ENCODE assay signal across 12 mouse cellular contexts in the genomic region with DNA sequence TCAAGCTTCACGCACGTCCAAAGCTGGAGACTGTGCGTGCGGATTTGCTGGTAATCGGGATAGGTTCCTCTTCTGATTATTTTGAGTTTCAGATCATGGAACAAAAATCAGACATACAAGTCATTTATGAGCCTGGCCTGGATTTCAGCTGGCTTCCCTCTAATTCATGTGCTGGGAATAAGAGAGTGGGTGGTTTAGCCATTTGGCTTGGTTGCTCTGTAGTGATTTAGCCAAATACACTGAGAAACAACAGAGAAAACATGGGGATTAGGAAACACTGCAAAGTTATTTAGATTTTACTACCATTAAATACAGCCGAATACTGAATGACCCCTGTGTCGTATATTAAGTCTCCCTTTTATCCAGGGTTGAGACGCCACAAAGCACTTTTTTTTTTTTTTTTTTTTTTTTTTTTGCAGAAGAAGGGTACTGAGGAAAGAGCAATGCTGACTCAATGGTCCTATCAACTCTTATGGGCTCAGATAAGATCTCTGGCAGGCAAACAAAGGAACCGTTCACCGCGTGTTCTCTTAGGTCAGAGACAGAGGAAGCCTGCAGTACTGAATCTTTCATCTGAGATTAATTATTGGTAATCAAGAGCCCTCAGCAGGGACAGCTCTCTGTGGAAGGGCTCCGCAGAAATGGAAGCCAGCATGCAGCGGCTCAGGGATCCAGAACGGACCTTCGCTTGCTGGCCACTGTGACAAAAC. TPM values are rescaled to one million over a fixed set of nuclear protein-coding genes. Genes with fewer than 3 reads are reported as not detected.
DNase-seq lines count a peak whose midpoint lies in the region; ATAC-seq lines count a peak whose summit lies in the region.
"Had no signal": no experiment of that assay in that cellular context is flagged by ENCODE, and none has a peak within 500 bp of the region (broad histone marks: within the 10 kb centered on the region; RNA-seq: fewer than 3 reads in every experiment).

No protein-coding gene starts in this region.

- H3K9me3 ChIP-seq in midbrain, embryonic 10.5 days (replicated peaks): no peaks in the 10 kb centered on the region
- H3K9me3 ChIP-seq in midbrain, embryonic 16.5 days (replicated peaks; ENCODE audit: control insufficient read depth, low read length, poor library complexity, severe bottlenecking): no peaks in the 10 kb centered on the region
- no peaks in the 10 kb centered on the region for H3K9me3 ChIP-seq in embryonic facial prominence, embryonic 10.5 days
- no peaks in the 10 kb centered on the region for H3K9me3 ChIP-seq in limb, embryonic 11.5 days (ENCODE audit: control insufficient read depth, low read length)
- H3K9me3 ChIP-seq: limb, embryonic 12.5 days had no signal

- no peak overlapping the region for H3K4me2 ChIP-seq in midbrain, embryonic 16.5 days (ENCODE audit: low read length)
- no peak overlapping the region for H3K4me2 ChIP-seq in limb, embryonic 11.5 days (ENCODE audit: low read depth, severe bottlenecking)
- H3K4me2 ChIP-seq: heart, embryonic 11.5 days; limb, embryonic 12.5 days had no signal

- H3K9ac ChIP-seq in midbrain, embryonic 16.5 days (ENCODE audit: low read depth, low read length): no peak overlapping the region
- peak overlapping the region; percentile 14; the same call in 1 of the 2 replicates for H3K9ac ChIP-seq in limb, embryonic 11.5 days (ENCODE audit: low read length)
- H3K9ac ChIP-seq: limb, embryonic 12.5 days had no signal

- no peak for ATAC-seq in midbrain, embryonic 16.5 days
- no peak for ATAC-seq in limb, embryonic 11.5 days (ENCODE audit: insufficient number of reproducible peaks, low FRiP score, low TSS enrichment, low read depth)
- ATAC-seq in inflammation-experienced regulatory T-cells, adult 6 months: no peak

- H3K36me3 ChIP-seq in midbrain, embryonic 10.5 days: peaks cover 27% of the 10 kb centered on the region
- H3K36me3 ChIP-seq in midbrain, embryonic 16.5 days (ENCODE audit: control insufficient read depth, insufficient read depth, low read length): peaks cover 18% of the 10 kb centered on the region
- H3K36me3 ChIP-seq in embryonic facial prominence, embryonic 10.5 days (replicated peaks): peaks cover 52% of the 10 kb centered on the region
- peaks cover 6% of the 10 kb centered on the region for H3K36me3 ChIP-seq in limb, embryonic 11.5 days (ENCODE audit: control insufficient read depth, insufficient read depth, low read length)

- H3K4me1 ChIP-seq in midbrain, embryonic 10.5 days: peaks cover 10% of the 10 kb centered on the region
- H3K4me1 ChIP-seq in midbrain, embryonic 16.5 days (ENCODE audit: control insufficient read depth, insufficient read depth, low read length): no peaks in the 10 kb centered on the region
- peaks cover 22% of the 10 kb centered on the region for H3K4me1 ChIP-seq in embryonic facial prominence, embryonic 10.5 days
- H3K4me1 ChIP-seq in limb, embryonic 11.5 days (ENCODE audit: control insufficient read depth, insufficient read depth, low read length): peaks cover 9% of the 10 kb centered on the region; the same call in 1 of the 2 replicates

- intact Hi-C loops in heart, postnatal 25 days (cut with DNase I): no loop called here

- WGBS in midbrain, embryonic 10.5 days: 84% methylated on average over 15 of the region's 15 CpGs
- 64% methylated on average over 15 of the region's 15 CpGs for WGBS in midbrain, embryonic 16.5 days
- WGBS in embryonic facial prominence, embryonic 10.5 days: 57% methylated on average over 15 of the region's 15 CpGs
- WGBS in limb, embryonic 11.5 days: 55% methylated on average over 15 of the region's 15 CpGs

- H3K4me3 ChIP-seq in midbrain, embryonic 10.5 days: no peak overlapping the region
- H3K4me3 ChIP-seq in midbrain, embryonic 16.5 days (ENCODE audit: low read depth, low read length): no peak overlapping the region
- H3K4me3 ChIP-seq in embryonic facial prominence, embryonic 10.5 days: no peak overlapping the region
- no peak overlapping the region for H3K4me3 ChIP-seq in limb, embryonic 11.5 days (ENCODE audit: low read depth, low read length)
- H3K4me3 ChIP-seq: limb, embryonic 12.5 days had no signal

- peak overlapping the region; percentile 43 for H3K27ac ChIP-seq in midbrain, embryonic 10.5 days (replicated peaks)
- no peak overlapping the region for H3K27ac ChIP-seq in midbrain, embryonic 16.5 days (ENCODE audit: low read length)
- H3K27ac ChIP-seq in embryonic facial prominence, embryonic 10.5 days (replicated peaks): peak overlapping the region; percentile 78
- H3K27ac ChIP-seq in limb, embryonic 11.5 days (replicated peaks; ENCODE audit: low read depth, low read length): no peak overlapping the region
- H3K27ac ChIP-seq: limb, embryonic 12.5 days had no signal

- no peaks in the 10 kb centered on the region for H3K27me3 ChIP-seq in midbrain, embryonic 10.5 days (ENCODE audit: low read depth, poor library complexity, severe bottlenecking)
- H3K27me3 ChIP-seq in midbrain, embryonic 16.5 days (ENCODE audit: control insufficient read depth, insufficient read depth, low read depth, low read length): no peaks in the 10 kb centered on the region
- no peaks in the 10 kb centered on the region for H3K27me3 ChIP-seq in embryonic facial prominence, embryonic 10.5 days (replicated peaks; ENCODE audit: low read depth, poor library complexity, severe bottlenecking)
- no peaks in the 10 kb centered on the region for H3K27me3 ChIP-seq in limb, embryonic 11.5 days (ENCODE audit: control insufficient read depth, insufficient read depth, low read length)
- H3K27me3 ChIP-seq: limb, embryonic 12.5 days had no signal

- DNase-seq in heart, adult 11 months: peak; percentile 90
- no peak for DNase-seq in heart, postnatal 25 days (ENCODE audit: low spot score)
- DNase-seq in midbrain, embryonic 10.5 days (ENCODE audit: low spot score): no peak
- peak; percentile 58 for DNase-seq in embryonic facial prominence, embryonic 10.5 days (ENCODE audit: low spot score)
- DNase-seq in limb, embryonic 11.5 days (ENCODE audit: low spot score): no peak
- DNase-seq: cerebellum, postnatal 14 days; lung, postnatal 4 days; thymus, adult 2 months had no signal

RNA-seq across cellular contexts. Expression of a gene that starts 44.7 kb away (rescaled TPM):
- 10 to 100 TPM; 32.2 to 36.0 TPM for total RNA-seq in heart, postnatal 25 days (2021)
- polyA plus RNA-seq in midbrain, embryonic 10.5 days (2016; fragmentation: Nextera tagmentation; extraction: Ambion mirVana): 179 and 191 TPM in 2 replicates
- polyA plus RNA-seq in midbrain, embryonic 16.5 days (2015; fragmentation: Nextera tagmentation; extraction: Ambion mirVana): 111 and 112 TPM in 2 replicates
- 182 and 203 TPM in 2 replicates for polyA plus RNA-seq in embryonic facial prominence, embryonic 10.5 days (2016; fragmentation: Nextera tagmentation; extraction: Ambion mirVana)
- polyA plus RNA-seq in limb, embryonic 11.5 days (2014; fragmentation: Nextera tagmentation; extraction: Ambion mirVana): 191 and 214 TPM in 2 replicates
- 10 to 100 TPM; 40.0 to 46.3 (median 41.9) TPM for polyA plus RNA-seq in inflammation-experienced regulatory T-cells, adult 6 months (2017; shearing (Covaris generic))

Comparison
In these comparisons a context has a peak if more than half of its experiments do, and no peak if none do; other contexts are left out.
1. DNase-seq: peak in heart, adult 11 months (single experiment) and embryonic facial prominence, embryonic 10.5 days (single experiment); none in heart, postnatal 25 days (single experiment), midbrain, embryonic 10.5 days (single experiment) and limb, embryonic 11.5 days (single experiment).
2. H3K27ac ChIP-seq: peak in midbrain, embryonic 10.5 days (single experiment) and embryonic facial prominence, embryonic 10.5 days (single experiment); none in midbrain, embryonic 16.5 days (single experiment) and limb, embryonic 11.5 days (single experiment).